Mouse (Mus musculus): ENCODE measurements around the gene Prkaa2. TPM values are rescaled to one million over a fixed set of nuclear protein-coding genes. Genes with fewer than 3 reads are reported as not detected.

Gene Prkaa2
- polyA plus RNA-seq, 1 experiment: 5.2 TPM

- peaks cover 6% of the 10 kb centered on the region for H3K4me1 ChIP-seq (ENCODE audit: control insufficient read depth, insufficient read depth, low read length)
- no peak overlapping the region for H3K4me3 ChIP-seq (replicated peaks; ENCODE audit: extremely low read depth, low read depth, low read length)
- DNase-seq: no peak
- 78% methylated on average over 7 of the region's 7 CpGs for WGBS
- TF ChIP-seq CTCF (IDR thresholded peaks at IDR 0.05; ENCODE audit: insufficient read depth, low read length) (no peak), POLR2A (IDR thresholded peaks at IDR 0.05; ENCODE audit: borderline replicate concordance, extremely low read depth, low read depth, low read length) (no peak)
Measured at GRCm38 (mm10) chr4:105098660-105099059, 11.0 kb downstream of the Prkaa2 start.

DNA sequence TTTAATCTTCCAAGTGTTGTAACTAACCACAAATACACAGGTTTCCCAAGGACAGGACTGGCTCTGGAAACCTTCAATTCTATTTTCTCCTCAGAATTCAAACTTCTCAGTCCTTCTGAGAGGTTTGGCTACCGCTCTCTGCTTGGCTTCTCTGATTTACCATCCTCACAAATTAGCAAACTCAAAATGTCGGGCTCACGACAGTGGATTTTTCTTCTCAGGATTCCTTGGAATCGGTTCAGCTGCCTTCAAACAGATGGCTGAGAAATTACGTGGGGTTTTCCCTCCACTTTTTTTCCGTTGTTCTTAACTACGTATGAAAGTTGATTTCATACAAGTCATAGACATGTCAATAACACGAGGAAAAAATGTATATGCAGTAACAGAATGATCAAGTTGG lies 11.5 kb downstream of the Prkaa2 start:
- WGBS: 70% methylated on average over 8 of the region's 8 CpGs
- TF ChIP-seq POLR2A (IDR thresholded peaks at IDR 0.05; ENCODE audit: borderline replicate concordance, extremely low read depth, low read depth, low read length) (no peak), CTCF (IDR thresholded peaks at IDR 0.05; ENCODE audit: insufficient read depth, low read length) (no peak)
- Histone ChIP-seq H3K4me3 (replicated peaks; ENCODE audit: extremely low read depth, low read depth, low read length) (no peak overlapping the region), H3K4me1 (ENCODE audit: control insufficient read depth, insufficient read depth, low read length) (peaks cover 6% of the 10 kb centered on the region)
- no peak for DNase-seq

DNA sequence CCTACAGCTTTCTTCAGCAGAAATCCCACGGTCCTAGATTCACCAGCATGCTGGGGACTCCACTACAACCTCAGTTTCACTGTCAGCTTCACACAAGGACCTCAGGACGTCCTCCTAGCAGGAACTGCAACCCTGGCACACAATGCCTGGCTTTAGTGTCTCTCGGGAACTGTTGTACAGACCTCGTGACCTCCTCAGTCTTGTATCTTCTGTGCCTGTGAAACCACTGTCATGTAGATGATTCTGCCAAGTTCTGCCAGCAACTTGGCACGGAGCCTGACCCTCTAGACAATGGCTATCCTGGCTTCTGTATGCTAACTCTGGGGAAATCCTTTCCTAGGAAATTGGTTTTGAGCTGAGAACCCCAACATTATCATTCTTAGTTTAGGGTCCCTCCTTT lies 14.4 kb downstream of the Prkaa2 start:
- Histone ChIP-seq H3K4me3 (replicated peaks; ENCODE audit: extremely low read depth, low read depth, low read length) (no peak overlapping the region), H3K4me1 (ENCODE audit: control insufficient read depth, insufficient read depth, low read length) (no peaks in the 10 kb centered on the region; the same call in 1 of the 2 replicates)
- WGBS: 36% methylated on average over 5 of the region's 5 CpGs
- peak; percentile 17 for DNase-seq
- TF ChIP-seq POLR2A (IDR thresholded peaks at IDR 0.05; ENCODE audit: borderline replicate concordance, extremely low read depth, low read depth, low read length) (no peak), CTCF (IDR thresholded peaks at IDR 0.05; ENCODE audit: insufficient read depth, low read length) (no peak)

DNA sequence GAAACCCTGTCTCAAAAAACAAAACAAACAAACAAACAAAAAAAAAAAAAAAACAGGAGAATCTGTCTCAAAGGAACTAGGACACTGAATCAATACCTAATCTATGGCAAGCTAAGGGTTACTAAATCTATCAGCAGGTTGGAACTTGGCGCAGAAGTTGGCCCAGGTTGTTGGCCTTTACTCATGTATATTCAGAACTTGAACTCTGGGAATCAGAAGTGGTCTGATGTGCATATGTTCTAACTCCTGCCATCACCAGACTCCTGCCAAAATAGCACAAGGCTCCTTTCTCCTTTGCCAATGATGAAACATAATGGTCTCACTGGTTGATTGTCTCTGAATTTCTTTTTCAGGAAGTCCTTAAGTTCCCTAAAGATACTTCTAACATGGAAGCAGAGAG lies 15.7 kb downstream of the Prkaa2 start:
- TF ChIP-seq POLR2A (IDR thresholded peaks at IDR 0.05; ENCODE audit: borderline replicate concordance, extremely low read depth, low read depth, low read length): no peak
- TF ChIP-seq CTCF (IDR thresholded peaks at IDR 0.05; ENCODE audit: insufficient read depth, low read length): no peak
- WGBS: 78% methylated on average over 1 of the region's 1 CpGs
- DNase-seq: no peak
- no peak overlapping the region for H3K4me3 ChIP-seq (replicated peaks; ENCODE audit: extremely low read depth, low read depth, low read length)
- no peaks in the 10 kb centered on the region; the same call in 1 of the 2 replicates for H3K4me1 ChIP-seq (ENCODE audit: control insufficient read depth, insufficient read depth, low read length)

DNA sequence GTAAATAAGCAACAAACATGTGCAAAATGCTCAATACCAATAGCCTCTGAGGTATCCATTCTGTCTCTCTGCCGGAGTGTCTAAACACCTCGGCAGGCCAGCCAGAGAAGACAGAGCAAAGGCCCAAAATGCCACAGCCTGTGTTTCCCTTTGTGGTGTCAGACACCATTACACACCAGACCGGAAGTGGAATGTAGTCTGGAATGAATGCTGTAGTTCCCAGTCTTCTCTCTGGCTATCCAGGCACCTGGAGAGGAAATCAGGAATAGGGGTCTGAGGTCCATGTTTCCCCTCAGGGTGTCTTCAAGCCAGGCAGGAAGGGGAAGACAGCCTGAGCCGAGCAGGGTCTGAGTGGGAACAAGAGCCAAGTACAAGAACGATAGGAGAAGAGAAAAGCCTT lies 19.3 kb downstream of the Prkaa2 start:
- WGBS: 73% methylated on average over 5 of the region's 5 CpGs
- TF ChIP-seq CTCF (IDR thresholded peaks at IDR 0.05; ENCODE audit: insufficient read depth, low read length) (no peak), POLR2A (IDR thresholded peaks at IDR 0.05; ENCODE audit: borderline replicate concordance, extremely low read depth, low read depth, low read length) (no peak)
- no peak for DNase-seq
- no peak overlapping the region for H3K4me3 ChIP-seq (replicated peaks; ENCODE audit: extremely low read depth, low read depth, low read length)
- no peaks in the 10 kb centered on the region; the same call in 1 of the 2 replicates for H3K4me1 ChIP-seq (ENCODE audit: control insufficient read depth, insufficient read depth, low read length)

- 83% methylated on average over 7 of the region's 7 CpGs for WGBS
- H3K4me3 ChIP-seq (replicated peaks; ENCODE audit: extremely low read depth, low read depth, low read length): no peak overlapping the region
- DNase-seq: no peak
- H3K4me1 ChIP-seq (ENCODE audit: control insufficient read depth, insufficient read depth, low read length): no peaks in the 10 kb centered on the region; the same call in 1 of the 2 replicates
- TF ChIP-seq POLR2A (IDR thresholded peaks at IDR 0.05; ENCODE audit: borderline replicate concordance, extremely low read depth, low read depth, low read length) (no peak), CTCF (IDR thresholded peaks at IDR 0.05; ENCODE audit: insufficient read depth, low read length) (no peak)
Measured at GRCm38 (mm10) chr4:105089386-105089785, 20.3 kb downstream of the Prkaa2 start.

GRCm38 (mm10) chr4:105088671-105089070 lies 21.0 kb downstream of the Prkaa2 start:
- Histone ChIP-seq H3K4me3 (replicated peaks; ENCODE audit: extremely low read depth, low read depth, low read length) (no peak overlapping the region), H3K4me1 (ENCODE audit: control insufficient read depth, insufficient read depth, low read length) (no peaks in the 10 kb centered on the region)
- no peak for TF ChIP-seq POLR2A (IDR thresholded peaks at IDR 0.05; ENCODE audit: borderline replicate concordance, extremely low read depth, low read depth, low read length)
- DNase-seq: no peak
- 62% methylated on average over 2 of the region's 2 CpGs for WGBS

GRCm38 (mm10) chr4:105076152-105076551 lies 33.5 kb downstream of the Prkaa2 start:
- Histone ChIP-seq H3K4me1 (ENCODE audit: control insufficient read depth, insufficient read depth, low read length) (peaks cover 3% of the 10 kb centered on the region; the same call in 1 of the 2 replicates), H3K4me3 (replicated peaks; ENCODE audit: extremely low read depth, low read depth, low read length) (no peak overlapping the region)
- no peak for DNase-seq
- WGBS: 92% methylated on average over 6 of the region's 6 CpGs
- no peak for TF ChIP-seq POLR2A (IDR thresholded peaks at IDR 0.05; ENCODE audit: borderline replicate concordance, extremely low read depth, low read depth, low read length)
- TF ChIP-seq CTCF (IDR thresholded peaks at IDR 0.05; ENCODE audit: insufficient read depth, low read length): no peak

- Histone ChIP-seq H3K4me3 (replicated peaks; ENCODE audit: extremely low read depth, low read depth, low read length) (no peak overlapping the region), H3K4me1 (ENCODE audit: control insufficient read depth, insufficient read depth, low read length) (peaks cover 5% of the 10 kb centered on the region)
- 61% methylated on average over 3 of the region's 3 CpGs for WGBS
- no peak for DNase-seq
- TF ChIP-seq CTCF (IDR thresholded peaks at IDR 0.05; ENCODE audit: insufficient read depth, low read length) (no peak), POLR2A (IDR thresholded peaks at IDR 0.05; ENCODE audit: borderline replicate concordance, extremely low read depth, low read depth, low read length) (no peak)
Measured at GRCm38 (mm10) chr4:105071761-105072427, 37.8 kb downstream of the Prkaa2 start.

- Histone ChIP-seq H3K4me3 (replicated peaks; ENCODE audit: extremely low read depth, low read depth, low read length) (no peak overlapping the region), H3K4me1 (ENCODE audit: control insufficient read depth, insufficient read depth, low read length) (peaks cover 5% of the 10 kb centered on the region)
- peak; percentile 82 for DNase-seq
- 13% methylated on average over 3 of the region's 3 CpGs for WGBS
- TF ChIP-seq CTCF (IDR thresholded peaks at IDR 0.05; ENCODE audit: insufficient read depth, low read length) (peak; percentile 83), POLR2A (IDR thresholded peaks at IDR 0.05; ENCODE audit: borderline replicate concordance, extremely low read depth, low read depth, low read length) (no peak)
Measured at GRCm38 (mm10) chr4:105070982-105071381, 38.7 kb downstream of the Prkaa2 start.
